Mouse (Mus musculus) C2C12 (cell line): ENCODE data around the gene Osgin1.

Source experiments
- CEBPB ChIP-seq: IDR thresholded peaks from one replicate; pipeline ENCODE4 v1.6.1; 2011; ENCODE audit warnings: low read depth, mild to moderate bottlenecking, control low read depth, moderate library complexity
- CTCF ChIP-seq: IDR thresholded peaks from one replicate; pipeline ENCODE4 v1.5.1; 2011; ENCODE audit not compliant: control insufficient read depth, insufficient read depth, insufficient read length
- MAX ChIP-seq: IDR thresholded peaks from one replicate; pipeline ENCODE4 v1.6.1; 2011; ENCODE audit warnings: mild to moderate bottlenecking, control low read depth
- MYOG ChIP-seq: IDR thresholded peaks from one replicate; pipeline ENCODE4 v1.6.1; 2011; ENCODE audit not compliant: control insufficient read depth, insufficient read length; ENCODE audit errors: extremely low read depth
- USF1 ChIP-seq: IDR thresholded peaks from one replicate; pipeline ENCODE4 v1.6.1; 2011; ENCODE audit warnings: low read depth, mild to moderate bottlenecking, control low read depth, moderate library complexity

GRCm38 (mm10) chr8:119424199-119424733 lies 9.7 kb upstream of the Osgin1 start:
- TF ChIP-seq USF1 (no peak), CTCF (no peak), MYOG (no peak), CEBPB (no peak), MAX (no peak)
